9 mouse cellular contexts compared by ENCODE assay signal in the genomic region with DNA sequence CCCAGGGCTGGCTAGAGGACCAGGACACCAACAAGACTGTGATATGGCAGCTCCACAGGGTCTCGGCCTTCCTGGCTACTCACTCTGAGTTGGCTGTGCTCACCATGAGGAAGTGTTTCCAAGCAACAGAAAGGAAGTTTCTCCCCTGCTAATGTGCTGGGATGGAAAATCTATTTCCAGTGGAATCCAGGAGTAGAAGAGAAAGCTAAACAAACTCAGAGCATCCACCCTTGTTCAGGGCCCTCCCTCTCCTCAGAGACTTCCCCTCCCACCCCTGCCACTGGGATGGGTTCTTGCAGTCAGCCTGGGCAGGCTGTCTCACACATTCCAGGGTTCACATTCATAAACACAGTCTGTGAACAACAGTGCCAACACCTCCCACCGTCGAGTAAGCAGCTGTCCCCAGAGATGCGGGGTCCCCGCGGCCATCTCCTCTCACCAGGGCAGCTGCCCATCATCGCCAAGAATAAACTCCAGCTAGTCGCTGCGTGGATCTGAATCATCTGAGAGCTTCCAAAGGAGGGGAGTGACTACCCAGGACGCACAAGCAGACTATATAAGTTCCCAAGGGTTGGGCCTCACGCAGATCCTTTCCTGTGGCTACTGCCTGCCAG. TPM values are rescaled to one million over a fixed set of nuclear protein-coding genes. Genes with fewer than 3 reads are reported as not detected.
DNase-seq lines count a peak whose midpoint lies in the region; ATAC-seq lines count a peak whose summit lies in the region.
"Had no signal": no experiment of that assay in that cellular context is flagged by ENCODE, and none has a peak within 500 bp of the region (broad histone marks: within the 10 kb centered on the region; RNA-seq: fewer than 3 reads in every experiment).

A gene (plus strand): TSS at position 243 of the 614 bp plus-strand sequence.

- H3K4me3 ChIP-seq in forebrain, embryonic 16.5 days (replicated peaks; ENCODE audit: low read length) = no peak within 1 kb of the TSS
- no peak within 1 kb of the TSS for H3K4me3 ChIP-seq in lung, embryonic 15.5 days
- H3K4me3 ChIP-seq: neural tube, embryonic 12.5 days had no signal

- H3K4me2 ChIP-seq in forebrain, embryonic 16.5 days (ENCODE audit: low read length) = no peak within 1 kb of the TSS
- H3K4me2 ChIP-seq in lung, embryonic 15.5 days = 0 out of 2 replicates have a peak within 1 kb of the TSS, but pooled peaks have one; percentile 6
- H3K4me2 ChIP-seq: neural tube, embryonic 12.5 days had no signal

- no peaks in the 10 kb centered on the region for H3K27me3 ChIP-seq in forebrain, embryonic 16.5 days (replicated peaks; ENCODE audit: control insufficient read depth, insufficient read depth, low read length)
- no peaks in the 10 kb centered on the region for H3K27me3 ChIP-seq in lung, embryonic 15.5 days
- H3K27me3 ChIP-seq: neural tube, embryonic 12.5 days had no signal

- WGBS in forebrain, embryonic 16.5 days = 63% methylated on average over 11 of the region's 11 CpGs
- WGBS in lung, embryonic 15.5 days = 25% methylated on average over 11 of the region's 11 CpGs

- peak; percentile 36; the same call in 1 of the 2 replicates for ATAC-seq in forebrain, embryonic 16.5 days
- ATAC-seq in lung, embryonic 15.5 days (ENCODE audit: borderline replicate concordance, extremely low read depth, low FRiP score, low TSS enrichment) = peak; percentile 56

- intact Hi-C loops in heart, postnatal 25 days (cut with DNase I) = no loop called here

- no peak within 1 kb of the TSS for H3K27ac ChIP-seq in forebrain, embryonic 16.5 days (ENCODE audit: low read length)
- H3K27ac ChIP-seq in lung, embryonic 15.5 days = peak within 1 kb of the TSS; percentile 79
- H3K27ac ChIP-seq: neural tube, embryonic 12.5 days had no signal

- H3K36me3 ChIP-seq in forebrain, embryonic 16.5 days (ENCODE audit: control insufficient read depth, insufficient read depth) = no peaks in the 10 kb centered on the region
- peaks cover 3% of the 10 kb centered on the region; the same call in 1 of the 2 replicates for H3K36me3 ChIP-seq in lung, embryonic 15.5 days

- H3K4me1 ChIP-seq in forebrain, embryonic 16.5 days (replicated peaks; ENCODE audit: control insufficient read depth, insufficient read depth, low read length) = no peaks in the 10 kb centered on the region
- peaks cover 38% of the 10 kb centered on the region for H3K4me1 ChIP-seq in lung, embryonic 15.5 days
- H3K4me1 ChIP-seq: neural tube, embryonic 12.5 days had no signal

- peak; percentile 27 for DNase-seq in kidney, adult 9 months
- no peak for DNase-seq in kidney, adult 8-10 months
- DNase-seq in heart, postnatal 25 days (ENCODE audit: low spot score) = peak; percentile 77
- no peak for DNase-seq in adrenal gland, adult (ENCODE audit: inconsistent age in 2 of 2, low spot score in 1 of 2)
- no peak for DNase-seq in layer of hippocampus, adult 9-11 months
- no peak for DNase-seq in MN1 (ENCODE audit: low spot score)

- no peaks in the 10 kb centered on the region for H3K9me3 ChIP-seq in forebrain, embryonic 16.5 days (ENCODE audit: control insufficient read depth, low read length)
- H3K9me3 ChIP-seq in lung, embryonic 15.5 days = no peaks in the 10 kb centered on the region
- H3K9me3 ChIP-seq: neural tube, embryonic 12.5 days had no signal

- no peak within 1 kb of the TSS for H3K9ac ChIP-seq in forebrain, embryonic 16.5 days (replicated peaks; ENCODE audit: low read depth, low read length)
- no peak within 1 kb of the TSS; the same call in 1 of the 2 replicates for H3K9ac ChIP-seq in lung, embryonic 15.5 days
- H3K9ac ChIP-seq: neural tube, embryonic 12.5 days had no signal

RNA-seq across cellular contexts. Expression of the gene that starts here (rescaled TPM):
- polyA plus RNA-seq in forebrain, embryonic 16.5 days (2015; fragmentation: Nextera tagmentation; extraction: Ambion mirVana) = 0.46 and 0.90 TPM in 2 replicates
- total RNA-seq in heart, postnatal 25 days (2021) = 10 to 100 TPM; 11.1 to 16.9 TPM
- polyA plus RNA-seq in lung, embryonic 15.5 days (2015; fragmentation: Nextera tagmentation; extraction: Ambion mirVana) = 8.0 and 9.3 TPM in 2 replicates

Comparison
In these comparisons a context has a peak if more than half of its experiments do, and no peak if none do; other contexts are left out.
1. DNase-seq: peak in kidney, adult 9 months (single experiment) and heart, postnatal 25 days (single experiment); none in kidney, adult 8-10 months (0 of 2), adrenal gland, adult (0 of 2), layer of hippocampus, adult 9-11 months (single experiment) and MN1 (single experiment).
2. Peak in ATAC-seq in forebrain, embryonic 16.5 days; RNA of the gene not detected or under 1 TPM.